Mouse (Mus musculus): ENCODE results near the gene Bcl2l11. TPM values are rescaled to one million over a fixed set of nuclear protein-coding genes. Genes with fewer than 3 reads are reported as not detected.
"Not testable (repeated sequence)": the region's sequence is repeated elsewhere in the genome, so short reads cannot be mapped to it uniquely, and the experiment has no call there.

Bcl2l11 gene
- 10 to 100 TPM; 37.2 to 37.7 TPM for total RNA-seq (2021)
- long read RNA-seq, experiment 1, full-length matches to known transcripts = 2 of 9 reads
- long read RNA-seq, experiment 1, partial matches to known transcripts = 0 of 9 reads
- long read RNA-seq, experiment 1, other reads (novel, unspliced or antisense) = 7 of 9 reads
- long read RNA-seq, experiment 2, full-length matches to known transcripts = 2 of 12 reads
- long read RNA-seq, experiment 2, partial matches to known transcripts = 2 of 12 reads
- long read RNA-seq, experiment 2, other reads (novel, unspliced or antisense) = 8 of 12 reads

DNA sequence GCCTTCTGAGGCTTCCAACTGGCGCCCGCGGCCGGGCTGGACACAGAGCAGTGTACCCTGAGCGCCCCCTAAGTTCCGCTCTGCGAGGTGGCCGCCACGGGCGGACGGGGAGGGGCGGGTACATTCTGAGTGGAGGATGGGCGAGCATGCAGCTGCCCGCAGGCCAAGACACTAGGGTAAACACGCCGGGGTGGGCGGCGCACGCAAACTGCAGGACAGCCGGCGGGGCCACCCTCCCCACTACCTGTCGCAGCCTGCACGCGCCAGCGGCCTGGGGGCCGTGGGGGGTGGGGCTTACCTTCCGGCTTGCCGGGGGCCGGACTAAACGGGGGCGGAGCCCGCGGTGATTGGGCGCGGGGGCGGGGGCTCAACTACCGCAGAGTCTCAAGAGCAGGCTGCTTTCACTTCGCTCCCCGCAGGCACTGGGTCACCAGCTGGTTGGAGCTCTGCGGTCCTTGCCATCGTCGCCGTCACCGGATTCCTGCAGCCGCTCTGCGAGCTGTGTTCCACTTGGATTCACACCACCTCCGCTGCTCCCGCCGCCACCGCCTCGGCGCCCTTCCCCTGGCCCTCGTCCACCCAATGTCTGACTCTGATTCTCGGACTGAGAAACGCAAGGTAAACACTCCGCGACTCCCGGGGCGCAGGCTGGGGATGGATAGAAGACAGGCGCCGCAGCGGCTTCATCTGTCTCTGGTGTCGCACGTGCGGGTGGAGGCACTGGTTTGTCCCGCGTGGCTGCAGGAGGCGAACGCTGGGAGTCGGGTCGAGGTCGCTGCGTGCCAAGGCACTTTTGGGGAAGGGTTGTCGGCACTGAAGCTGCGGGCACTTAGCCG is at the start of gene Bcl2l11:
Bcl2l11 (plus strand) TSS at position 404 of the 836 bp plus-strand sequence.
- DNase-seq (ENCODE audit: low spot score in 2 of 2) = peak; percentile 95 to 96

DNA sequence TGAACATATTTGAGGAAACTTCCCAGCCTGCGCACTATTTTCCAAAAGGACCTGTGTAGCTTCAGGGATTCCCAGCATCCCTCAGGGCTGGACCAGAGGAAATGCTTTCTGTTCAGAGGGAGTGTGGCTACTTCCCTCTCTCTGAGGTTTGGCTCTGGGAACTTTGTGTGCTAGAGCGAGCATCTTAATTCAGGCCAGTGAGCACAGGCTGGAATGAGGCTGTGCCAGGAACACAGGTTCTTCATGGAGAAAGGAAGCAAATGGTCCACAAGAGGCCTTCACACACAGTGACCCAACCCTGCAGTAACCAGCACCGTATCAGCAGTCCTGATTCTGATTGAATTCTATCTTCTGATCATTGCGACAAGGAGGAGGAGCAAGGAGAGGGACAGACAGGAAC is 48.9 kb upstream of the Bcl2l11 start:
- DNase-seq (ENCODE audit: low spot score in 2 of 2) = no peak

DNA sequence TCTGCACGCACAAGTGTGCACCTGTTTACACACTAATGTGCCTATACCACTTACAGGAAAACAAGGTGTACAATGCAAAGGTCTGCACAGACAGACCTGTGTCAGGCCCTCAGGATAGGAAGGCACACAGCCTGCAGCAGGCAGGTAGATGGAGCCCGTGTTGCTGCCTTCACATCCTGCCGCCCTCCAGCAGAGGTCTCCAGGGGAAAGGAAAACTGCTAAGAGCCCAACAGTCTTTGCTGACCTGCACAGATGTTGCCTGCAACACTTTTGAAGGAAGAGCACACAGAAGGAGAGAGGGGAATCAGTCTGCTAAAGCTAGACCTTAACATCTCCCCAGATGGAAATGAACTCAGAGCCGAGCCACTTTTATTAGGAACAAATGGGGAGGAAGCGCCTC is 47.0 kb upstream of the Bcl2l11 start:
- DNase-seq (ENCODE audit: low spot score in 2 of 2) = no peak

DNA sequence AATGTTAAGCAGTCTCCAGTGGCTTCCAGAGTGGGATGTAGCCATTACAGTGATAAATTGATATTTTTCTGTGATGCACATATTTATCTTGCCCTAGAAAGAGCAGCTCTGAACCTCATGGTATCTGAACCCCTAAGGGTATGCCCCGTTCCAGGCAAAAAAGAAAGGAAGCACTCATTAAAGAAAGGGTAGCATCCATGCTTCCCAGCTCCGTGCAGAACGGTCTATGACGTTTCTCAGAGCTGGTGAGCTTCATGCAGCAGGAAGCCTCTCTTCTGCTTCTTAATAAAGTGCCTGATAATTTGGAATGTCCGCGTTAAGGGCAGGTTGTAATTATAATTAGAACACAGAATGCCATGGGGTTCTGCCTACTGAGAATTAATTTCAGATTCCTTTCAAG is 46.5 kb upstream of the Bcl2l11 start:
- DNase-seq (ENCODE audit: low spot score in 2 of 2) = no peak

DNA sequence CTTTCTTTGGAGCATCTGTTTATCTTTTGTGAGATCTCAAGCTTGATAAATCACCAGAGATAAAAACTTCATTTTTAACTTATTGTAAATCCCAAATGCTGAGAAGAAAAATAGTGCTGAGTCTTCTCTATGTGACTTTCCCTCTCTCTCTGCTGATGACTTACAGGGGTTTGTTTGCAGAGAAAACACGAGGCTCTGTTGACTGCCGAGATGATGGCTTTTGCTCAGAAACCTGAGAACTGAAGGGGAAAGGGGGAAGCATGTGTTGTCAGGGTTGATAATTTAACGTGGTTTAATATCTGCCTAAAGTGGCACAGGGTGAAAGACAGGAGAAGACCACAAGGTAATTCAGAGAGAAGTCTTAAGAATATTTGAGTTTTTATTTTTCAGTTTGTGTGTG is 42.0 kb upstream of the Bcl2l11 start:
- DNase-seq (ENCODE audit: low spot score in 2 of 2) = no peak

DNA sequence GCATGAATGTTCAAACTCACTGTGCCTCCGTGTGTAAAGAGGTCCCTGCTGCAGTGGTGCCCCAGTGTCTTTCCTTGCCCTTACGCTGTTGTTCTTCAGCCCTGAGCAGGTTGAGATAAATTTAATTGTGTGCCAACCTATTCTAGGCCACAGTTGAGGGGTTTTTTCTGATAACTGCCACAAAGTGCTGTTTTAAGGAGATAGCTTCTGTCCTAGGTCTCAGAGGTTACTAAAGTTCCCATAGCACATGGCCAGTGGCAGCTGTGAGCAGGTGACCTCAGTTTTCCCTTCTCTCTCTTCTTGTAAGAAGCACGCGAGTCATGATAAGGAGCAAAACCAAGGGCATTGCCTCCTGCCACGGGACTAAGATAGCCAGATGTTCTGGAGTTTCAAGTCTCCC is 41.2 kb upstream of the Bcl2l11 start:
- no peak for DNase-seq (ENCODE audit: low spot score in 2 of 2)

DNA sequence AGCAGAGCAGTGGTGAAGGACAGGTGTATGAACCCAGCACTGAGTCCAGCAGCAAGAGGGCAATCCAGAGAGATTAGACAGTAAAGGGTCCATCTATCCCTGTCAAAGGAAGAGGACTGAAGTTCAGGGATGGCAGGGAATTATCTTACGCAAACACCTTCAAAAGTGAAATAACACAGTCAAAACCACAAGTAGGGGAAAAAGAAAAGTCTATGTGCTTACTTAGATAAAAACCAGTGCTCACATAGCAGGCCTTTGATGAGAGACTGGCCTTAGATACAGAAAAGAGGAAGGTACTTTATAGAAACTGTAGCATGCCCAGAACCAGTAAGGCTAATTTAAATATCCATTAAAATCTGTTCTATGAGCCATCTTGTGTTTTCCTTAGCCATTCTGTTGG is 40.4 kb upstream of the Bcl2l11 start:
- DNase-seq (ENCODE audit: low spot score in 2 of 2) = no peak

DNA sequence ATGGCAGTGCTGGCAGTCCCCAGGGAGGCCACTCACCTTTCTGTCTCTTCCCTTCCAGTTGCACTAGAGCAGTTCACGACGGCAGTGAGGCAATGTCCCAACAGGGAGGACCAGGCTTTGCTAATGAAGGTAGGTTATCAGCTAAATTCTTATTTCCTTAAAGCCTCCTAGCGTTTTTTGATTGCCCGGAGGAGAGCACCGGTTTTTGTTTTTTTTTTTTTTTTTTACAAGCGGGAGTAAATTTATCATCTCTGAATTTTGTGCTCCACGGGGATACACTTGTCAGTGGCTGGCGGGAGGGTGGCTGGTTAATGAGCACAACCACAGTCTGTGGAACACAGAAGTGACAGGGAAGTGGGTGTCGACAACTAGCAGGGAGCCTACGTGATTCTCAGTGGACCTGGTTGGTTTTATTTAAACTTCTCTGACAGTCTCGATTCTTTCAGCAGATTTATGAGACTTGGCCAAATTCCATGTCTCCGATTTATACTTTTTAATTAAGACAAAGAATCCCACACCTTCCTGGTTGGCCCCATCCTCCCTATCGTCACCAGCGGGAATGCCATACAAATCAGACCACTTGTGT is 39.4 kb upstream of the Bcl2l11 start:
- DNase-seq (ENCODE audit: low spot score in 2 of 2) = no peak

DNA sequence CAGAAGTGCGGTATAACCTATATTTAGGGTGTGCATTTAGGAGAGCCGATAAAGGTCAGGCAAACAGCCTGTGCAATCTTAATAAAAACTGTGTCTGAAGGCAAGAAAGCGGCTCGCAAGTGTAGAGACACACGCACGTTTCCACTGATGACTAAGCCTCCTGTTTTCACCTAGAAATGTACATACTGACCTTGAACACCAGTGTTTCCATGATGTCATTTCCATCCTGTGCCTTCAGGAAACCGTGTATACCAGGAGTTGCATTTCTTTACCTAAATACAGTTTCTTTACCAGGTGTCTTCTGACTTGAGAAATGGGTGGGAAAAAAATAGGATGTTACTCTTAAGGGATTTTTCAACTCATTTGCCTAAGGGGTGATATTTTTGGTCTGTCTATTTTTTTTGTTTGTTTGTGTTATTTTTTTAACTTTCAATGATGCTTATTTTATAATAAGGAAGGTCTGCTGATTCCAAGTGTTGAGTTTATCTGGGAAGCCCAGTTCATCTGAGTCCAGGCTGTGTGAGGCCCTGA is 38.8 kb upstream of the Bcl2l11 start:
- no peak for DNase-seq (ENCODE audit: low spot score in 2 of 2)

DNA sequence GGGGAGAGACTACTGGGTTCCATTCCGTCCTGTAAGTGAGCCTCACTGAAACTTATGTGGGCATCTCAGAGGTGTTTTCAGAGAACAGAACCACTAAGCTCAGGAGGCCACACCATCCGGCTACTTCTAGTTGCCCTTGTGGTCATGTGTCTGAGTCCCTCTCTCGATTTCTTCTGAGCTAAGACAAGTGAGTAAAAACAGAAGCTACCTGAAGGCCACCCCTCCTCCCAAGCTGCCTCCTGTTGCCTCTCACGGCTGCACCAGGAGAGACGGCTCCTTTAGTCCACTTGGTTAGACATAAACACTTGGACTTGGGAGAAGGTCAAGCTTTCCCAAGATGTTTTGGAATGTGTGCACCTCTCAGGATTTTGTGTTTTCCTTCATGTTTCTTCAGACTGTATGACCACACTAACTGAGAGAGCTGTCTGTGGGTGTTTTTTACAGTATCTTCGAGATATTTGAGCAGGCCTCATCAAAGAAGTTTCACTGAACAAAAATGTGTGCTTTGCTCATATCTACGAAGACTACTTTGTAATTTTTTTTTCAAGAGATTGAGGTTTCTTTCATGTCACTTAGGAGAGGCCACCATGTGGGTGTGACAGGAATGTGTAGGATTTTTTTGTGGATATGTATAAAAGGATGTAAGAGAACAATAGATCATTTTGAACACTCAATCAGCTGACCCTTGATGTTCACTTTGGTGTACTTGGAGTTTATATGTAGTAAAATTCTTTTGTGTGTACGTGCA is 37.9 kb upstream of the Bcl2l11 start:
- no peak for DNase-seq (ENCODE audit: low spot score in 2 of 2)

DNA sequence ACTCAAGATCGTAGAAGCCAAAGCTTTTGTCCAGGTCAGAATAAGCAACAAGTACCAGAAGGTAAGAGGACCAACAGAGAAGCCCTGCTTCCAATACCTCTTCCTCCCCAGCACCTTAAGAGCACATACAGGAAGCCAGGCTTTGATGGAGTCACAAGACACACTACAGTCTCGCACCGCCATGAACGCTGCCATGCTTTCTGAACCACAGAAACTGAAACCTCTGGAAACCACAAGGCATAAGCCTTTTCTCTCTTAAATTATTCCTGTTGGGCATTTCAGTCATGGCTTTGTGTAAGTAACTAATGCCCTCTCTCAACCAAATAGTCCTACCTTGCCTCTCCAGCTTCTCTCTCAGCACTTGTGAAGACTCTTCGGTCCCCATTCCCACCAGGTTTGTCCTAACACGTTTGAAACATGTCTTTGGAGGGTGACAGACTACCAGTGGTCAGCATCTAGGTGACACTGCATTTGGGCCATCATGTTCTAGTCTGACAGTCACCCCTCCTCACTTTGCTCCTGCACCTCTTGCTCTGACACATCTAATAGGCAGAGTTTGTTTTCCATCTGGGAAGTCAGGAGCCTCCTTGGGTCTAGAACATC is 35.5 kb upstream of the Bcl2l11 start:
- DNase-seq (ENCODE audit: low spot score in 2 of 2) = no peak

DNA sequence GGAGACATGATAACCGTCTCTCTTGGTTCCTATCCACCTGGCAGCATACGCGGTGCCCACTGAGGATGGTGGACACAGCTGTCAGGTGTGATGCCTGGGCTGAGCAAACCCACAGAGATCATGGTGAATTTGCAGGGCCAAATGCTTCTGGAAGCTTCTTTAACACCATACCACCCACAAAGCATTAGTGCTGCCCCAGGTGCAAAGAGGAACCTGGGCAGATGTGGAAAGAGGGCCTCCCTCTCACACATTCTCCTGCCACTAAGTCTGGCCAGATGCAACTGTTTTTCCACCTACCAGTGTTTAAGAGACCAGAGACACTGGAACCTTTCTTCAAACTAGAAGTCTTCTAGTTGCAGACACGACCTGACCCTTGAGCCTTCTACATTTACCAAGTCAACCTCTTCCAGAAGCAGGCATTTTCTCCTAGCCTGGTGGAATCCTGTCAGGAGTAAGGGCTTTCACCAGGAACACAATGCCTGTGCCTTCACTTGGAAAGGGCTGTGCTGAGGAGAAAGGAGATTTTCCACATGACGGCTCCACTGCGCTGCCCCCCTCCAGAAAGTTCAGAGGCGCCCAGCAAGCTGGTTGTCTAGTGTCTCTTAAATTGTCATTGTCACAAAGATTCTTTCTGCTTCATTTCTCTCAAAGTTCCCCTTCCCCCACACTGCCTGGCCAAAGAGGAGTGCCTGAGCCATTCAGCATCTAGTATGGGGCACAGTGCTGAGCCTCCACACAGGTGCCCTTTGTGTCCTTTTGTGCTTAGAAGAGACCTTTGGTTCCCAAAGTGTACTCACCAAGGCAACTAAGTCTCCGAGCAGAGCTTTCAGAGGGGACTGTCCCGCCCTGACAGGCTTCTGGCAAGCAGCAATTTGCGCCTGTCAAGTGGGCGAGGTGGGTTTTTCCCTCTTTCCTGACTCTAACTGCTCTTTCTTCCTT is 34.1 kb upstream of the Bcl2l11 start:
- no peak for DNase-seq (ENCODE audit: low spot score in 2 of 2)

DNA sequence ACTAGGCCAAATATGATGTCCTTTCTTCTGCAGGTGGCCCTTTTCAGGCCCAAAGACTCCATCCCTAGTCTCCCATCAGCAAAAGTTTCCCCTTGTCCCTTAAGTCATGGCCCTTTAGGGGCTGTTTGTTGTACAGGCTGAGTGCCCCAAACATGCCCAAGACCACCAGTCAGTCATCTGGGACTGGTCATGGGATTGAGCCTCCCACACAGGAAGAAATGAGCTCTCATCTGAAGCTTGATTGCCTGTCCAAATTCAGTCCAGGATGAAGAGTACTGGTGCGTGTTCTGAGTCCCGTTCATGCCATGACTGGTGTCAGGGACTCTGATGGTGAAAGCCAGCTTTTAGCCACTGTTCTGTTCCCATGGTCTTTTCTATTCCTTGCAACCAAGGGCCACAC is 33.4 kb upstream of the Bcl2l11 start:
- no peak for DNase-seq (ENCODE audit: low spot score in 2 of 2)

DNA sequence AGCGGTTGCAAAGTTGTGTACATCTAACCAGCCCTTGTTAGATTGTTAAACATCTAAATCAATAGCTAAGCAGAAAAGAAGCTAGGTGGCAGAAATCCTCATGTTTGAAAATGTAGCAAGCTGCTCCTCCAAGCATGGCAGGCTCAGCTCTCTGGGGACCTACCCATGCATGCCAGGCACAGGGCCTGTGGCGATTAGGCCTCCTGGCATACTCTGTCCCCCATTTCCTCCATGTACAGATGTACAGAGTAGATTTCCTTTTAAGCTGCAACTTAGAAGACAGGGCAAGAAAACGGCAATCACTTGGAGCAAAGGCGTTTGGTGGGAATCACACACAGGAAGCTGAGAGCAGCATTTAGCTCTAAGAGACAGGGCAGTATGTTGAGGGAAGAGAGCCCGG is 31.6 kb upstream of the Bcl2l11 start:
- no peak for DNase-seq (ENCODE audit: low spot score in 2 of 2)

DNA sequence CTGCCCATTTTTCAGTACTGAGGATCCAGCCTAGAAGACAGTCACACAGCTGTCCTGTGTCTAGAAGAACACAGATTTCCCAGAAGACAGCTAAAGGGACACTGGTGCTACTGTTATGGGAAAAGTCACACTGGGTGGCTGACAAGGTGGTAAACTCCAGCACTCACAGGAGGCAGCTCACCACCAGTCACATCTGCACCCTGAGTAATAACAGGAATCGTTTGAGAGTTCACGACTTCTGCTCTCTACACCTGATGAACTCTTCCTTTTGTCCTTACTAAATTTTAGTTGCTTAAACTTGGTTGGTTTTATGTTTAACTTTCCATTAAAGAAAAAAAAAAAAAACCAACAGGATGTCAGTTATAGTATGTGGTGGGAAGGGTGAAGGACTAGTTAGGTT is 31.2 kb upstream of the Bcl2l11 start:
- DNase-seq (ENCODE audit: low spot score in 2 of 2) = no peak

DNA sequence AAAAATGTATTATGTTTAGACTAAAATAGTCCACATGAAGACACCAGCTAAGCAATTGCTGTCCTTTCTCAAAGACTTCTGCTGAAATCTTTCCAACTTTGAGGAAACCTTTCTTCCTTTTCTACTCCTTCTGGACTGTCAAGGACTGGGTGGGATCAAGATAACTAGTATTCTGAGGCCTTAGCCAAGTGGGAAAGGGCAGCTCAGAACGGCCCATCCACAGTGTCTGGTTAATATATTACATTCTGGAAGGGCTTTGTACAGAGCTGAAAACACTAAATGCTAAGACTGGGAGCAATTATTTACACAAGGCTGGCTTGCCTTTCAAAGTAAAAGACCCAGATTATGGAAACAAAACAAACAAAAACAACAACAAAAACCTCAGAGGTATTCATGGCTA is 30.6 kb upstream of the Bcl2l11 start:
- DNase-seq (ENCODE audit: low spot score in 2 of 2) = no peak

DNA sequence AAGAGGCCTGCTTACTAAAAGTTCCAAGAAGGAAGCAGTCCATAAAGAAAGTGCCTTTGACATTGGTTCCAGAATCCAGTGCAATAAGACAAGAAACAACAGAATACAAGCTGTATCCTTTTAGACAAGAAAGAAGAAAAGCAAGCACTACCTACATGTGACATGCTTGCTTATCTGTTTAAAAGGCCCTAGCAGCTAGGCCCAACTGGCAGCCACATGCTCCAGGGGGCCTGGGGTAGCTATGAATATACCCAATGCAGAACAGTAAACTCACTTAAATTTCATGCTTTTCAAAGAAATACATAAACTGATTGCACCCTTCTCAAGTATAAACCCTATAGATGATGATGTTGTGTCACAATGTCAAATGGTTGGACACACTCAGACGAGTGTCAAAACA is 29.8 kb upstream of the Bcl2l11 start:
- no peak for DNase-seq (ENCODE audit: low spot score in 2 of 2)

DNA sequence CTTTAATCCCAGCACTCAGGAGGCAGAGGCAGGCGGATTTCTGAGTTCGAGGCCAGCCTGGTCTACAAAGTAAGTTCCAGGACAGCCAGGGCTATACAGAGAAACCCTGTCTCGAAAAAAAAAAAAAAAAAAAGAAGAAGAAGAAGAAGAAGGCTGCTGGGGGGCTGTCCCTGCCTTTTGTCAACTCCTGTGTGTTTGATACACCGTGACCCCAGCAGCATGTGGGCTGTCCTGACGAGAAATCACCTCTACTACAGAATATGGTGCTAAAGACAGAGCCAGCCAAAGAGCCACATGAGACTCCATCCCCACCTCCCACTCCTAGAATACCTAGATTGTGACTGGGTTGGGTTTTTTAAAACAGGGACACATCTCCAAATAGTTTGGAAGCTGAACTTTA is 27.7 kb upstream of the Bcl2l11 start:
- not testable (repeated sequence) for DNase-seq (ENCODE audit: low spot score in 2 of 2)

DNA sequence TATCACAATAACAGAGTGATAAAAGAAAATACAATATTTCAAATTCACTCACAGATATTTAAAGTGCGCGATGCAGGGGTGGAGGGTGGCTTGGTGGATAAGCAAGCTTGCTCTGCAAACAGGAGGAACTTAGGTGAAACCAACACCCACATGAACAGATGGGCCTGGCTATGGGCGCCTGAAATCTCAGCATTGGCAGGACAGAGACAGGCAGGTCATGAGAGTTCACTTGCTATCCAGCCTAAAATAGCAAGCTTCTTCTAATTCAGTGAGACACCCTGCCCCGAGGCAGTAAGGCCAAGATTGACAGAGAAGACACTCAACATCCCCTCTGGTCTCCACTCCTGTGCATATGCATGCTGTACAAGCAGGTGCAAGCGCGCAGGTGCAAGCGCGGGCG is 23.8 kb upstream of the Bcl2l11 start:
- no peak for DNase-seq (ENCODE audit: low spot score in 2 of 2)

DNA sequence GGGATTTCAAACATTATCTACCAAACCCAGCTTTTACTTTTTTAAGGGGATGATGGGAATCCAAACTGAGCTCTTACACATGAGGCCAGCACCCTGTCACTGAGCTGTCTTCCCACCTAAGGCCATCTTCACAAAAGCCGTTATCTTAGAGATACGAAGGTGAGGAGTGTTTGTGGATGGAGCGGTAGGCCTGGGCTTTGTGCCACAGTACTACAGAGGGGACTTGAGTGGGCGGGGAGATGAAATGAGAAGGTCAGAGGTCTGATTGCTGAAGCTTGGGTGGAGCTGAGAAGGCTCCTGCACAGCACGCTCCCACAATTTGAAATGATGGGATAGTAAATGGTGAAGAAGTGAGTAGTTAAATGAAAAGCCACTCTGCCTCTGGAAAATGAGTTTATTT is 21.0 kb upstream of the Bcl2l11 start:
- DNase-seq (ENCODE audit: low spot score in 2 of 2) = no peak
